Mouse (Mus musculus) C2C12 (cell line): ENCODE data around the gene Hsp90ab1. TPM values are rescaled to one million over a fixed set of nuclear protein-coding genes. Genes with fewer than 3 reads are reported as not detected.
A peak's percentile ranks its signal among the peaks of the same experiment; 100 is the strongest.

Experiments used
- H3K27me3 ChIP-seq: one replicate; pipeline ENCODE4 v1.6.1; 2011; ENCODE audit not compliant: control insufficient read depth, insufficient read depth, insufficient read length
- H3K36me3 ChIP-seq: one replicate; pipeline ENCODE4 v1.6.1; 2011; ENCODE audit not compliant: control insufficient read depth, insufficient read depth
- H3K4me3 ChIP-seq: one replicate; pipeline ENCODE4 v1.5.1; 2011; ENCODE audit warnings: mild to moderate bottlenecking, control low read depth; ENCODE audit not compliant: poor library complexity, insufficient read depth, severe bottlenecking
- H3K79me2 ChIP-seq: one replicate; pipeline ENCODE4 v1.6.1; 2011; ENCODE audit not compliant: control insufficient read depth, insufficient read depth
- H3K79me3 ChIP-seq: one replicate; pipeline ENCODE4 v1.6.1; 2011; ENCODE audit warnings: low read depth, control low read depth
- H3ac ChIP-seq: one replicate; pipeline ENCODE3; 2011; ENCODE audit warnings: low read depth; ENCODE audit not compliant: control insufficient read depth, insufficient read length
- CEBPB ChIP-seq: IDR thresholded peaks from one replicate; pipeline ENCODE4 v1.6.1; 2011; ENCODE audit warnings: low read depth, mild to moderate bottlenecking, control low read depth, moderate library complexity
- CTCF ChIP-seq: IDR thresholded peaks from one replicate; pipeline ENCODE4 v1.5.1; 2011; ENCODE audit not compliant: control insufficient read depth, insufficient read depth, insufficient read length
- FOSL1 ChIP-seq: IDR thresholded peaks from one replicate; pipeline ENCODE4 v1.8.0; 2011; ENCODE audit warnings: mild to moderate bottlenecking, low read length; ENCODE audit not compliant: poor library complexity, insufficient read depth, severe bottlenecking
- MAX ChIP-seq: IDR thresholded peaks from one replicate; pipeline ENCODE4 v1.6.1; 2011; ENCODE audit warnings: mild to moderate bottlenecking, control low read depth
- MYOD1 ChIP-seq: IDR thresholded peaks from one replicate; pipeline ENCODE4 v1.6.1; 2011; ENCODE audit warnings: low read depth; ENCODE audit not compliant: control insufficient read depth, insufficient read length
- MYOG ChIP-seq: IDR thresholded peaks from one replicate; pipeline ENCODE4 v1.6.1; 2011; ENCODE audit not compliant: control insufficient read depth, insufficient read length; ENCODE audit errors: extremely low read depth
- USF1 ChIP-seq: IDR thresholded peaks from one replicate; pipeline ENCODE4 v1.6.1; 2011; ENCODE audit warnings: low read depth, mild to moderate bottlenecking, control low read depth, moderate library complexity
- long read RNA-seq, 2 experiments: library from polyadenylated mRNA; unstranded; transcript quantifications; one replicate each; pipeline ENCODE4 v2.0.0; 2019 to 2020
- polyA plus RNA-seq: library from polyadenylated mRNA; unstranded; fragments of >200 nt; fragmentation: generic; extraction: Trizol; gene quantifications from one replicate; pipeline ENCODE4 v1.2.1, GENCODE M21; 2012; ENCODE audit warnings: missing spikeins

Hsp90ab1 gene
- polyA plus RNA-seq, result 2,021 TPM
- long read RNA-seq, experiment 1, transcript Hsp90ab1-201 (11 exons, 2,520 nt), result major isoform, 773 of 1,850 reads
- long read RNA-seq, experiment 1, partial matches to known transcripts, result 1,051 of 1,850 reads
- long read RNA-seq, experiment 1, other reads (novel, unspliced or antisense), result 26 of 1,850 reads
- long read RNA-seq, experiment 2, transcript Hsp90ab1-201 (11 exons, 2,520 nt), result major isoform, 9,841 of 10,843 reads
- long read RNA-seq, experiment 2, partial matches to known transcripts, result 914 of 10,843 reads
- long read RNA-seq, experiment 2, other reads (novel, unspliced or antisense), result 88 of 10,843 reads

DNA sequence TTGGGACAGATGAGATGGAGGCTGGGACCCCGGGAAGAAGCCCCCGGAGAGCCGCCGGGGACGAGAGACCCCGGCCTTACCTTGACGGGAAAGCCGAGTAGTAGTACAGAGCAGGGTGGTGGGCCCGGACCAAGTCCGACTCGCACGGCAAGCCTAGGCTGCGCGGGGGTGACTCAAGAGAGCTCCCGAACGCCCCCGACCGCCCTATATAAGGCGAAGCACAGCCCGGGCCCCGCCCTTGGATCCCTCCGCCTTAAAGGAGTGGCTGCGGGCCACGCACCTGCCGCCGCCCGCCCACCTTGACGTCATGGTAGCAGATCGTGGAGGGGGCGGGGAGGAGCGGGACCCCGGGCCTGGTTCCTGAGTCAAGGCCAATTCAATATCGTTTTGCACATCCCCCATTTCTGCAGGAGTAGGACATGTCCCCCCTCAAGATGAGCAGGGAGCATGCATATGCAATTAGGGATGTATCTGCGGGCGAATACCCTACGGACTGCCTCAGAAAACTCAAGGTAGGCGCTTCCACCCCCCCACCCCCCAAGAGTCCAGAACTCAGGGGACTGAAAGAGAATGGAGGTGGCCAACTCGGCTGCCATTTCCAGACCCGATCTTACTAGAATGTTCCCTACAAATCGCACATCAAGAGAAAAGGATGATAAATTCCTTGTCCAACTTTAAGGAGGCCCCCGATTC lies at the start of gene Hsp90ab1:
TSS of gene Hsp90ab1 (minus strand) at position 185 of the 693 bp plus-strand sequence.
- peaks cover 44% of the 10 kb centered on the region for H3K79me3 ChIP-seq
- TF ChIP-seq MYOG (no peak), CEBPB (no peak), FOSL1 (no peak), USF1 (no peak), MAX (no peak), CTCF (no peak), MYOD1 (peak; percentile 4)
- peaks cover 42% of the 10 kb centered on the region for H3K36me3 ChIP-seq
- peak within 1 kb of the TSS; percentile 95 for H3K4me3 ChIP-seq
- no peaks in the 10 kb centered on the region for H3K27me3 ChIP-seq
- peaks cover 65% of the 10 kb centered on the region for H3K79me2 ChIP-seq
- peak within 1 kb of the TSS; percentile 87 for H3ac ChIP-seq

DNA sequence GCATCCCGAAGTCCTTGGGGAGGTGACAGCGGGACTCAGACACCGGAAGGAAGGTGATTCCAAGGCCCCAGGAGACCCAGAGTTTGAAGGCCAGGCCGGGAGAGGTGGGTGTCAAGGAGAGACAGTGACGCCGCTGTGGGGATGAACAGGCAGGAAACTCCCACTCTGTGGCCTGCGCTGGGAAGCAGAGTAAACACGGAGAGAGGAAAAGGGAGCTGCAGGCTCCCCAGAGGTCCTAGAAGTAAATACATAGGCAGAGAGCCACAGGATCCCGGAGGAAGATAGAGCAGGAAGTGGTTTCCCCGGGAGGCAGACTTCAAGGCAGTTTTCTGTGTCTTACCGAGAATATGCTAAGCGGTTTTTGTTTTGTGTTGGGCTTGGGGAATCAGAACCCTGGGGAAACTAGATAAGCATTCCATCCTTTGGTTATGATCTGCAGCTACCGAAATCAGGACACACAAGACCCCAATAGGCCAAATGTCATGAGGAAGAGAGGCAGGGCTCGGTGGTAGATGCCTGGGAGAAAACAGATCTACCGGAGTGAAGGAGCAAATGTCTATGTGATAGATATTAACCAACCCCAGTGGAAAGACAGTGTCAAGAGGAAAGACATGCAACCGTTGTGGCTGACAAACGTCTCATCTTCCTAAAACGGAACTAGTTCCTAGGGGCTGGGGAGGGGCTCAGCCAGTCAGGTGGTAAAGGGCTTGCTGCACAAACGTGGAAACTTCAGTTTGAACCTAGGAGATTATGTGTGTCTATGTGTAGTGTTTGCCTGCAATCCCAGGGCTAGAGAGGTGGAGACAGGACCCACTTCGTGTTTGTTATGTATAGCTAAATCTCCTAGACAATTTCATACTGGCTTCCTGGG lies 46.5 kb upstream of the Hsp90ab1 start:
- H3K79me3 ChIP-seq, result no peaks in the 10 kb centered on the region
- no peaks in the 10 kb centered on the region for H3K27me3 ChIP-seq
- TF ChIP-seq MAX, result no peak
- no peak for TF ChIP-seq MYOD1
- TF ChIP-seq FOSL1, result no peak
- no peak for TF ChIP-seq MYOG
- TF ChIP-seq CEBPB, result no peak
- TF ChIP-seq CTCF, result no peak
- no peak for TF ChIP-seq USF1
- no peaks in the 10 kb centered on the region for H3K79me2 ChIP-seq
- H3K36me3 ChIP-seq, result no peaks in the 10 kb centered on the region
- no peak overlapping the region for H3K4me3 ChIP-seq
- H3ac ChIP-seq, result no peak overlapping the region

GRCm38 (mm10) chr17:45618941-45619385 lies 45.9 kb upstream of the Hsp90ab1 start:
- no peaks in the 10 kb centered on the region for H3K79me3 ChIP-seq
- no peak overlapping the region for H3ac ChIP-seq
- TF ChIP-seq USF1, result no peak
- no peaks in the 10 kb centered on the region for H3K36me3 ChIP-seq
- H3K4me3 ChIP-seq, result no peak overlapping the region
- H3K79me2 ChIP-seq, result no peaks in the 10 kb centered on the region
- no peaks in the 10 kb centered on the region for H3K27me3 ChIP-seq

GRCm38 (mm10) chr17:45617655-45618054 lies 44.6 kb upstream of the Hsp90ab1 start:
- Histone ChIP-seq H3K36me3 (no peaks in the 10 kb centered on the region), H3K79me2 (no peaks in the 10 kb centered on the region), H3K79me3 (no peaks in the 10 kb centered on the region), H3K27me3 (no peaks in the 10 kb centered on the region), H3ac (no peak overlapping the region), H3K4me3 (no peak overlapping the region)
- TF ChIP-seq MYOD1 (no peak), MAX (no peak), CTCF (no peak), USF1 (no peak), FOSL1 (no peak), MYOG (no peak), CEBPB (no peak)

DNA sequence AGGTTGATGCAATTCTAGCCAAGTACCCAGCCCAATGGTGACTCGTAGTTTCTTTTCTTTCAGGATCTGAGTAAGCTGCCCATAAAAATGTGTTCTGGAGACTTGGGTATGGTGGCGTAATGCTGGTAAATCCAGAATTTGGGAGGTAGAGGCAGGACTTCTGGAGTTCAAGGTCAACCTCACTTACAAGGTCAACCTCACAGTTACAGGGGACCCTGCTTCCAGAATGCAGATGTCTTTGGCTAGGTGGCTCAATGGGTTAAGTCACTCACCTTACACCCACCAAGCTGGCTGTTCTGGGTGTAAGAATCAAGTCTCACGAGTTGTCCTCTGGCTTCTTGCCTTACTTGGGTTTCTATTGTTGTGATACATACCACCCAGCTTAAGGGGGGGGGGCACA lies 43.6 kb upstream of the Hsp90ab1 start:
- Histone ChIP-seq H3ac (no peak overlapping the region), H3K27me3 (no peaks in the 10 kb centered on the region), H3K79me3 (no peaks in the 10 kb centered on the region), H3K36me3 (no peaks in the 10 kb centered on the region), H3K79me2 (no peaks in the 10 kb centered on the region), H3K4me3 (no peak overlapping the region)
- TF ChIP-seq CEBPB (peak; percentile 32), FOSL1 (no peak)
